Mouse (Mus musculus) left cerebral cortex, adult 9 months (tissue): ENCODE data around the gene Lrpap1.

Experiments used
- DNase-seq, 2 experiments: peaks; one replicate each; pipeline ENCODE4 v3.0.0; 2022; ENCODE audit warnings: low spot score in 2 of 2

Gene Lrpap1

GRCm38 (mm10) chr5:35129208-35129607 is 23.6 kb upstream of the Lrpap1 start:
- DNase-seq, result peak; percentile 61 to 81

GRCm38 (mm10) chr5:35120024-35120423 is 14.5 kb upstream of the Lrpap1 start:
- no peak for DNase-seq

- no peak for DNase-seq
These were observed 12.9 kb upstream of the Lrpap1 start for GRCm38 (mm10) chr5:35118418-35118817.

- DNase-seq, result no peak
These were observed 12.1 kb upstream of the Lrpap1 start for GRCm38 (mm10) chr5:35117633-35118032.

- DNase-seq, result no peak
These were observed 10.4 kb upstream of the Lrpap1 start for GRCm38 (mm10) chr5:35116002-35116401.

- DNase-seq, result peak; percentile 56 to 60
These were observed 6.9 kb upstream of the Lrpap1 start for GRCm38 (mm10) chr5:35112444-35112843.

GRCm38 (mm10) chr5:35105922-35106298 is 344 bp upstream of the Lrpap1 start:
- no peak for DNase-seq

GRCm38 (mm10) chr5:35104183-35104959 is 1.2 kb downstream of the Lrpap1 start:
- DNase-seq, result no peak

- DNase-seq, result no peak
These were observed 2.0 kb downstream of the Lrpap1 start for GRCm38 (mm10) chr5:35103528-35103927.

- DNase-seq, result no peak
These were observed 2.5 kb downstream of the Lrpap1 start for GRCm38 (mm10) chr5:35103086-35103485.

GRCm38 (mm10) chr5:35091636-35092035 is 13.9 kb downstream of the Lrpap1 start:
- DNase-seq, result no peak

GRCm38 (mm10) chr5:35089614-35089963 is 16.0 kb downstream of the Lrpap1 start:
- DNase-seq, result no peak

GRCm38 (mm10) chr5:35088785-35089613 is 16.6 kb downstream of the Lrpap1 start:
- peak in 1 of 2 experiments; percentile 75 for DNase-seq

GRCm38 (mm10) chr5:35084913-35085312 is 20.7 kb downstream of the Lrpap1 start:
- DNase-seq, result no peak

GRCm38 (mm10) chr5:35079101-35079500 is 26.5 kb downstream of the Lrpap1 start:
- no peak for DNase-seq

- DNase-seq, result no peak
These were observed 29.2 kb downstream of the Lrpap1 start for GRCm38 (mm10) chr5:35076369-35076768.

- no peak for DNase-seq
These were observed 31.6 kb downstream of the Lrpap1 start for GRCm38 (mm10) chr5:35073992-35074391.

- DNase-seq, result no peak
These were observed 32.3 kb downstream of the Lrpap1 start for GRCm38 (mm10) chr5:35073235-35073634.

- DNase-seq, result no peak
These were observed 33.7 kb downstream of the Lrpap1 start for GRCm38 (mm10) chr5:35071855-35072254.

GRCm38 (mm10) chr5:35070953-35071352 is 34.6 kb downstream of the Lrpap1 start:
- peak in 1 of 2 experiments; percentile 48 for DNase-seq

- DNase-seq, result no peak
These were observed 35.3 kb downstream of the Lrpap1 start for GRCm38 (mm10) chr5:35070314-35070713.

GRCm38 (mm10) chr5:35069841-35070240 is 35.7 kb downstream of the Lrpap1 start:
- no peak for DNase-seq

- DNase-seq, result no peak
These were observed 45.5 kb downstream of the Lrpap1 start for GRCm38 (mm10) chr5:35060098-35060497.
